Mouse (Mus musculus): ENCODE results near the gene Cdr1. TPM values are rescaled to one million over a fixed set of nuclear protein-coding genes. Genes with fewer than 3 reads are reported as not detected.

Gene Cdr1
- total RNA-seq (2021): not detected
- long read RNA-seq, experiment 1: 0 reads
- long read RNA-seq, experiment 2: 0 reads

GRCm38 (mm10) chrX:61185458-61185857 is at the start of gene Cdr1:
Gene Cdr1, minus strand, starts transcription at chrX:61185558.
- no peak for DNase-seq

GRCm38 (mm10) chrX:61185869-61186268 is 511 bp upstream of the Cdr1 start:
- DNase-seq: no peak

DNA sequence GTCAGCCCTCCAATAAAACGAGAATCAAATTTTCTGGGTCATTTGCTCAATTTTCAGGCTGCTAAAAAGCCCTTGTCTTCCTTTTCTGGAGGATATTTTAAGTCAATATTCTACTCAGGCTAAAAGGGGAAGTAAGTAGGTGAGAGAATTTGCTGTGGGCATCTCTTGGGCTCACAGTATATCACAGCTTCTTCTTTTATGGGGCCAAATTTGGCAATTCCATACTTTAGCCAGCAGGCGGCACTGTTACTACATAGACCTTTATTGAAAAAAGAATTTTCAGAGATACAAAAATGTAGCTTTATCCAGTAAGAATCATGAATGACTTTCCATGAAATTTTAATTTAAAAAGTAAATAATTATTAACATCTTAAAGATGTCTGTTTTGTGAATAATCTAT is 18.8 kb downstream of the Cdr1 start:
- DNase-seq: peak; percentile 2

DNA sequence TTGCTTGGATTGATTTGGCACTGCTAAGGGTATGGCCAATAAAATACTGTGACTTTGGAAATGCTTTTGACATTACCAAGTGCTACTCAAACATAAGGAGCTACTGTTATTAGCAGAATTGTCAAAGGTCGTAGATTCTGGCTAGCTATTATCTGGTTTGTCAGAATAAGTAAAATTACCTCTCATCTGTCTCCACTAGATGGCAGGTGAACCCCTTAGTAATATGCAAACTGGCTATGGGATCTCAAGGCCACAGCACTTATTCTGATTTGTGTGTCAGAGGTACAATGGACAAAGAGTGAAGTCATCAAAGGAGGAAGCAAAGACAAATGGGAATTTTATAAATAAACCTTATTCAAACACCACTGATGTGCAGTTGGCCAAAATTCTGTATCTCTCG is 24.1 kb downstream of the Cdr1 start:
- DNase-seq: no peak

GRCm38 (mm10) chrX:61154657-61155256 is 30.6 kb downstream of the Cdr1 start:
- DNase-seq: no peak

DNA sequence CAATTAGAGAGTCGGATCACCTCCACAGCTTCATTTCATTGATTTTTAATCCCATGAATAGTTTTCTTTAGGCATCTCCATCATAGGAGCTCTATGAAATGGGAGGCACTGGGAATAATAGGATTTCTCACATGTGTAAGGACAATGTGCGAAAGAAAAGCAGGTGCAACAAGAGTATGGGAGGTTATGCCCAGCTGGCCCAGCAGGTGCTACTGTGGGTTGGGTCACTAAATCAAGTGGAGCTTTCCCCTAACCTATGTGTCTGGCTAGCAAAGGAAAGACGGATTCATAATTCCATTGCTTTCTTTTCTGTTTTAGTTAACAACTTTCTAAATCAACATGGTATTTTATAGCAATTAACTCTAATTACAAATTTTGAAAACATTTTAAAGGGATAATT is 31.1 kb downstream of the Cdr1 start:
- no peak for DNase-seq

DNA sequence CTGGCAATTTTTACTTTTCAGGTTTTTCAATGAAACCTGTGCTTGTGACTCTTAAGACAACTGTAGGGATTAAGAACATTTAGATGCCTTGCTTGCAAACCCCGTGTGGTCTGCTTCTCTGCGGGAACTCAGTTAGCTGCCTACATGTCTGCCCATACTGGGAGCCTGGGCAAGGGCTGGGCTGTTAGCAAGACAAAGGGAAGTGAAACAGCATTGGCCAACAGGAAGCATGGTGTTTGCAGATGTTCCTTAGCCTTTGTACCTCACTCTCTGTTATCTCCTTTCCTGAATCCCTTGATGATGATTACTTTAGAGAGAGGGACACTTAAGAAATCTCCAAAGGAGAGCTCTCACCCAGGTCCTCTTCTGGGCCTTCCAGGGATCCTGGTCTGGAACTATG is 38.8 kb downstream of the Cdr1 start:
- no peak for DNase-seq

DNA sequence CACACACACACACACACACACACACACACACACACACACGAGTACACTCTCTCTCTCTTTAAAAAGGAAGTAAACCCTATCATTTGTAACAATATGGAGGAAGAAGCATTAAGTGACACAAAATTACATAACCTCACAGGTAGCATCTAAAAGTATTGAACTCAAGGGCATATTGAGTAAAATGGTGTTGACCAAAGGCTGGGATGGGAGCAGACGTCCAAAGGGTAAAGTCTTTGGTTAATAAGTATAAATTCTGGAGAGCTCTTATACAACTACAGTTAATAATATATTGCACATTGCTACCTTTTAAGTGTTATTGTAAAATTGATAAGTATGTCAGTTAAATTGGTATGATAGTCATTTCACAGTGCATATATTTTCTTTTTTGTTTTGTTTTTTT is 39.9 kb downstream of the Cdr1 start:
- no peak for DNase-seq

DNA sequence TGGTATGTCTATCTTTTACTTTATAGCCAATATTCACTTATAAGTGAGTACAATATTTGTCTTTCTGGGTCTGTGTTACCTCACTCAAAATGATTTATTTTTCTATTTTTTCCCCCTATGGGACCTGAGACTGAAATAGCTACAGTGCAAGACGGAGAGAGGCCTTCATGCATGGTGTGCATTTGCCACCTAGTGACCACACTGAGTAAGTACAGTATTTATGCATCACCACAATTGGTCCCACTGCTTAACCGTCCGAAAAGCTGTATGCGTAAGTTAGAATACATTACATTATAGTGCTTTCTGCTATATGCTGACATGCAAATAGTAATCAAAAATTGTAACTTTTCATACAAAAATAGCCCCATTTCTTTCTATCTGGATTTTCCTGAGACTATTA is 50.8 kb downstream of the Cdr1 start:
- DNase-seq: no peak

Small RNA genes within 50 kb of the gene (microRNA-seq; reads per million reads assigned to microRNA genes)
- not detected for gene Gm24396
